Mouse (Mus musculus) lung, adult 2 months (tissue): ENCODE measurements around the gene Prelid1.
A peak's percentile ranks its signal among the peaks of the same experiment; 100 is the strongest.

Experiments
- CTCF ChIP-seq: fragments of 200-500 bp; IDR thresholded peaks from 2 replicates; pipeline ENCODE4 v1.5.1; 2011; ENCODE audit warnings: mild to moderate bottlenecking, low read length, control low read depth; ENCODE audit not compliant: insufficient read depth
- POLR2A ChIP-seq: fragments of 200-500 bp; IDR thresholded peaks from 2 replicates; pipeline ENCODE4 v1.6.1; 2011; ENCODE audit warnings: low read depth, mild to moderate bottlenecking, control low read depth, low read length, borderline replicate concordance; ENCODE audit errors: extremely low read depth

DNA sequence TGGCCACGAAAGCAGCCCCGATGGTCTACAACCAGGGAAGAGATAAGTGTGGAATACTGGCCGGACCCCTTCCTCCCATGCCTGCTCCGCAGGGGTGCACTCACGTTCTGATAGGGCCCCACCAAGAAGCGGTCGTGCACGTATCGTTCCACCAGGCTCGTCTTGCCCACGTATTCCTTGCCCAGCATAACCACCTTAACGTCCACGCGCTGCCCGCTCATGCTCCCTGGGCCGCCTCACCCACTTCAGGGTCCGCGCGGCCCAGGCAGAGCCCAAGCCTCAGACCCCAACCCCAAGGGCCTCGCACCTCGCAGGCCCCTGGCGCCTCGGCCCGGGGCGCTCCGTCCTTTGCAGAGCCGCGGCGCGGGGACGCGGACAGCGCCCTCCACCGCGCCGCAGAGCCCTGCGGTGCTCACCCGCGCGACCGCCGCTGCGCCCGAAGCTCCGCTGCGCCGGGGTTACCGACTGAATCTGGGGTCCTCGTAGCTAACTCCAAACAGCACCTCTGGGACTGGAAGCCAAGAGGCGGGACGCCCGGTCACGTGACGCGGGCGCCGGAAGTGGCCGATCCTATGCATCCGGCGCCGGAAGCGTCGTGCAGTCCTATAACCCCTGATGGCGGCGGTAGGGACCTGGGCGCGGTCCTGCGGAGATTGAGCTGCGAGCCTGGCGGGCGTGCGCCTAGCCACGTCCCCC lies 1.3 kb downstream of the Prelid1 start, which contains the start of gene Rab24:
- TF ChIP-seq POLR2A (peak; percentile 74; the same call in 1 of the 2 replicates), CTCF (no peak)
